Mouse (Mus musculus) brain, embryonic 14.5 days (tissue): ENCODE measurements around the gene Tbc1d10c. TPM values are rescaled to one million over a fixed set of nuclear protein-coding genes. Genes with fewer than 3 reads are reported as not detected.
A peak's percentile ranks its signal among the peaks of the same experiment; 100 is the strongest.

Experiments
- DNase-seq: peaks from one replicate; pipeline ENCODE4 v3.0.0-alpha.2; 2011; ENCODE audit warnings: low read depth
- CTCF ChIP-seq: fragments of 200-500 bp; IDR thresholded peaks from 2 replicates; pipeline ENCODE4 v1.5.1; 2012; ENCODE audit warnings: inconsistent platforms, mild to moderate bottlenecking, moderate library complexity, borderline replicate concordance; ENCODE audit not compliant: insufficient read depth, insufficient read length; ENCODE audit errors: extremely low read depth
- POLR2A ChIP-seq: fragments of 200-500 bp; IDR thresholded peaks from 2 replicates; pipeline ENCODE4 v1.6.1; 2012; ENCODE audit warnings: mild to moderate bottlenecking, inconsistent platforms, borderline replicate concordance; ENCODE audit not compliant: poor library complexity, insufficient read depth, insufficient read length, severe bottlenecking; ENCODE audit errors: extremely low read depth
- polyA plus RNA-seq: library from polyadenylated mRNA; depleted of rRNA; stranded (reverse); fragments of >200 nt; gene quantifications from 2 replicates; pipeline ENCODE4 v1.2.3, GENCODE M21; 2012

Tbc1d10c gene
- polyA plus RNA-seq, 1 experiment: 1.8 TPM

GRCm38 (mm10) chr19:4153232-4153654 lies 37.8 kb downstream of the Tbc1d10c start, which contains the start of gene Ptprcap:
Ptprcap (plus strand) TSS chr19:4153604.
- DNase-seq: no peak
- TF ChIP-seq CTCF: no peak
- TF ChIP-seq POLR2A: no peak

- no peak for DNase-seq
- TF ChIP-seq POLR2A (no peak), CTCF (no peak)
Observed at GRCm38 (mm10) chr19:4152445-4153231, 38.4 kb downstream of the Tbc1d10c start.

- TF ChIP-seq POLR2A: no peak
- no peak for TF ChIP-seq CTCF
- DNase-seq: no peak
Observed at GRCm38 (mm10) chr19:4151898-4152297, 39.2 kb downstream of the Tbc1d10c start.

GRCm38 (mm10) chr19:4151488-4151860 lies 39.6 kb downstream of the Tbc1d10c start:
- TF ChIP-seq CTCF: no peak
- DNase-seq: no peak

GRCm38 (mm10) chr19:4150567-4151487 lies 40.3 kb downstream of the Tbc1d10c start:
- no peak for TF ChIP-seq POLR2A
- no peak for TF ChIP-seq CTCF
- no peak for DNase-seq

- no peak for TF ChIP-seq POLR2A
- TF ChIP-seq CTCF: no peak
- DNase-seq: no peak
Observed at GRCm38 (mm10) chr19:4149764-4150461, 41.2 kb downstream of the Tbc1d10c start.

- no peak for DNase-seq
- TF ChIP-seq POLR2A (no peak), CTCF (no peak)
Observed at GRCm38 (mm10) chr19:4149283-4149682, 41.8 kb downstream of the Tbc1d10c start.

- no peak for DNase-seq
- TF ChIP-seq CTCF (no peak), POLR2A (no peak)
Observed at GRCm38 (mm10) chr19:4148819-4149218, 42.3 kb downstream of the Tbc1d10c start.

- peak; percentile 96 for DNase-seq
- no peak for TF ChIP-seq CTCF
- TF ChIP-seq POLR2A: peak; percentile 44; the same call in 1 of the 2 replicates
Observed at GRCm38 (mm10) chr19:4148491-4148806, 42.6 kb downstream of the Tbc1d10c start, which contains the start of gene Coro1b. Coro1b (plus strand) TSS chr19:4148619.

- TF ChIP-seq POLR2A: no peak
- TF ChIP-seq CTCF: no peak
- no peak for DNase-seq
Observed at GRCm38 (mm10) chr19:4147782-4148490, 43.1 kb downstream of the Tbc1d10c start.
